Mouse (Mus musculus): ENCODE results near the gene Nfe2l2. TPM values are rescaled to one million over a fixed set of nuclear protein-coding genes. Genes with fewer than 3 reads are reported as not detected.
A peak's percentile ranks its signal among the peaks of the same experiment; 100 is the strongest.
"Not testable (repeated sequence)": the region's sequence is repeated elsewhere in the genome, so short reads cannot be mapped to it uniquely, and the experiment has no call there.

Gene Nfe2l2
- polyA plus RNA-seq, 1 experiment from 2014 or later: 69.6 TPM

- Histone ChIP-seq H3K4me1 (replicated peaks; ENCODE audit: control insufficient read depth, insufficient read depth, low read length) (peaks cover 36% of the 10 kb centered on the region), H3K9ac (ENCODE audit: low read depth, low read length) (no peak overlapping the region), H3K4me3 (ENCODE audit: low read depth, low read length) (no peak overlapping the region), H3K4me2 (peak overlapping the region; percentile 17; the same call in 1 of the 2 replicates), H3K27me3 (replicated peaks; ENCODE audit: control insufficient read depth, insufficient read depth, low read length) (no peaks in the 10 kb centered on the region), H3K36me3 (ENCODE audit: control insufficient read depth, insufficient read depth, low read length) (no peaks in the 10 kb centered on the region), H3K9me3 (ENCODE audit: control insufficient read depth, low read length) (no peaks in the 10 kb centered on the region), H3K27ac (ENCODE audit: low read depth, low read length) (no peak overlapping the region)
- ATAC-seq (replicated peaks; ENCODE audit: low FRiP score) (no peak), DNase-seq (ENCODE audit: low spot score) (no peak)
- WGBS: 63% methylated on average over 9 of the region's 9 CpGs
Measured at GRCm38 (mm10) chr2:75695676-75696350, 8.6 kb downstream of the Nfe2l2 start.

GRCm38 (mm10) chr2:75694926-75695325, 9.5 kb downstream of the Nfe2l2 start:
- H3K27ac ChIP-seq (ENCODE audit: low read depth, low read length); H3K4me2 ChIP-seq; H3K27me3 ChIP-seq (replicated peaks; ENCODE audit: control insufficient read depth, insufficient read depth, low read length); ATAC-seq (replicated peaks; ENCODE audit: low FRiP score); H3K9me3 ChIP-seq (ENCODE audit: control insufficient read depth, low read length); H3K36me3 ChIP-seq (ENCODE audit: control insufficient read depth, insufficient read depth, low read length); H3K4me3 ChIP-seq (ENCODE audit: low read depth, low read length); H3K9ac ChIP-seq (ENCODE audit: low read depth, low read length); DNase-seq (ENCODE audit: low spot score): not testable (repeated sequence)
- WGBS: 88% methylated on average over 3 of the region's 3 CpGs
- peaks cover 34% of the 10 kb centered on the region for H3K4me1 ChIP-seq (replicated peaks; ENCODE audit: control insufficient read depth, insufficient read depth, low read length)

GRCm38 (mm10) chr2:75692369-75692768, 12.1 kb downstream of the Nfe2l2 start:
- Histone ChIP-seq H3K4me1 (replicated peaks; ENCODE audit: control insufficient read depth, insufficient read depth, low read length) (peaks cover 28% of the 10 kb centered on the region), H3K4me3 (ENCODE audit: low read depth, low read length) (no peak overlapping the region), H3K27me3 (replicated peaks; ENCODE audit: control insufficient read depth, insufficient read depth, low read length) (no peaks in the 10 kb centered on the region), H3K4me2 (no peak overlapping the region), H3K36me3 (ENCODE audit: control insufficient read depth, insufficient read depth, low read length) (no peaks in the 10 kb centered on the region), H3K27ac (ENCODE audit: low read depth, low read length) (no peak overlapping the region), H3K9me3 (ENCODE audit: control insufficient read depth, low read length) (no peaks in the 10 kb centered on the region), H3K9ac (ENCODE audit: low read depth, low read length) (no peak overlapping the region)
- DNase-seq (ENCODE audit: low spot score) (no peak), ATAC-seq (replicated peaks; ENCODE audit: low FRiP score) (no peak)
- WGBS: 91% methylated on average over 6 of the region's 6 CpGs

- Histone ChIP-seq H3K36me3 (ENCODE audit: control insufficient read depth, insufficient read depth, low read length) (no peaks in the 10 kb centered on the region), H3K4me1 (replicated peaks; ENCODE audit: control insufficient read depth, insufficient read depth, low read length) (peaks cover 24% of the 10 kb centered on the region), H3K9ac (ENCODE audit: low read depth, low read length) (no peak overlapping the region), H3K4me2 (no peak overlapping the region), H3K4me3 (ENCODE audit: low read depth, low read length) (no peak overlapping the region), H3K9me3 (ENCODE audit: control insufficient read depth, low read length) (no peaks in the 10 kb centered on the region), H3K27ac (ENCODE audit: low read depth, low read length) (no peak overlapping the region), H3K27me3 (replicated peaks; ENCODE audit: control insufficient read depth, insufficient read depth, low read length) (no peaks in the 10 kb centered on the region)
- DNase-seq (ENCODE audit: low spot score) (no peak), ATAC-seq (replicated peaks; ENCODE audit: low FRiP score) (no peak)
- WGBS: 88% methylated on average over 8 of the region's 8 CpGs
Measured at GRCm38 (mm10) chr2:75691316-75691715, 13.1 kb downstream of the Nfe2l2 start.

- Histone ChIP-seq H3K27me3 (replicated peaks; ENCODE audit: control insufficient read depth, insufficient read depth, low read length) (no peaks in the 10 kb centered on the region), H3K4me2 (no peak overlapping the region), H3K4me1 (replicated peaks; ENCODE audit: control insufficient read depth, insufficient read depth, low read length) (peaks cover 22% of the 10 kb centered on the region), H3K36me3 (ENCODE audit: control insufficient read depth, insufficient read depth, low read length) (no peaks in the 10 kb centered on the region), H3K27ac (ENCODE audit: low read depth, low read length) (no peak overlapping the region), H3K9ac (ENCODE audit: low read depth, low read length) (no peak overlapping the region), H3K4me3 (ENCODE audit: low read depth, low read length) (no peak overlapping the region), H3K9me3 (ENCODE audit: control insufficient read depth, low read length) (no peaks in the 10 kb centered on the region)
- no peak for DNase-seq (ENCODE audit: low spot score)
- no peak for ATAC-seq (replicated peaks; ENCODE audit: low FRiP score)
- WGBS: 83% methylated on average over 4 of the region's 4 CpGs
Measured at GRCm38 (mm10) chr2:75690656-75691055, 13.8 kb downstream of the Nfe2l2 start.

GRCm38 (mm10) chr2:75689482-75690158, 14.8 kb downstream of the Nfe2l2 start:
- H3K36me3 ChIP-seq (ENCODE audit: control insufficient read depth, insufficient read depth, low read length): no peaks in the 10 kb centered on the region
- H3K4me2 ChIP-seq: no peak overlapping the region
- DNase-seq (ENCODE audit: low spot score): no peak
- WGBS: 89% methylated on average over 10 of the region's 10 CpGs
- H3K9ac ChIP-seq (ENCODE audit: low read depth, low read length): no peak overlapping the region
- no peaks in the 10 kb centered on the region for H3K27me3 ChIP-seq (replicated peaks; ENCODE audit: control insufficient read depth, insufficient read depth, low read length)
- no peak for ATAC-seq (replicated peaks; ENCODE audit: low FRiP score)
- H3K4me3 ChIP-seq (ENCODE audit: low read depth, low read length): no peak overlapping the region
- no peak overlapping the region for H3K27ac ChIP-seq (ENCODE audit: low read depth, low read length)
- no peaks in the 10 kb centered on the region for H3K9me3 ChIP-seq (ENCODE audit: control insufficient read depth, low read length)
- peaks cover 25% of the 10 kb centered on the region for H3K4me1 ChIP-seq (replicated peaks; ENCODE audit: control insufficient read depth, insufficient read depth, low read length)

GRCm38 (mm10) chr2:75688901-75689300, 15.5 kb downstream of the Nfe2l2 start:
- no peaks in the 10 kb centered on the region for H3K9me3 ChIP-seq (ENCODE audit: control insufficient read depth, low read length)

GRCm38 (mm10) chr2:75687040-75687749, 17.2 kb downstream of the Nfe2l2 start:
- no peak overlapping the region for H3K4me2 ChIP-seq
- H3K27ac ChIP-seq (ENCODE audit: low read depth, low read length): no peak overlapping the region
- H3K4me3 ChIP-seq (ENCODE audit: low read depth, low read length): no peak overlapping the region
- no peaks in the 10 kb centered on the region for H3K27me3 ChIP-seq (replicated peaks; ENCODE audit: control insufficient read depth, insufficient read depth, low read length)
- no peaks in the 10 kb centered on the region for H3K9me3 ChIP-seq (ENCODE audit: control insufficient read depth, low read length)
- no peaks in the 10 kb centered on the region for H3K36me3 ChIP-seq (ENCODE audit: control insufficient read depth, insufficient read depth, low read length)
- peaks cover 38% of the 10 kb centered on the region for H3K4me1 ChIP-seq (replicated peaks; ENCODE audit: control insufficient read depth, insufficient read depth, low read length)
- DNase-seq (ENCODE audit: low spot score): no peak
- WGBS: 87% methylated on average over 10 of the region's 10 CpGs
- H3K9ac ChIP-seq (ENCODE audit: low read depth, low read length): no peak overlapping the region
- no peak for ATAC-seq (replicated peaks; ENCODE audit: low FRiP score)

More at GRCm38 (mm10) chr2:75688901-75689300, 15.5 kb downstream of the Nfe2l2 start:
- H3K4me2 ChIP-seq: no peak overlapping the region
- DNase-seq (ENCODE audit: low spot score) (no peak), ATAC-seq (replicated peaks; ENCODE audit: low FRiP score) (no peak)
- H3K27me3 ChIP-seq (replicated peaks; ENCODE audit: control insufficient read depth, insufficient read depth, low read length): no peaks in the 10 kb centered on the region
- H3K9ac ChIP-seq (ENCODE audit: low read depth, low read length): no peak overlapping the region
- H3K4me3 ChIP-seq (ENCODE audit: low read depth, low read length): no peak overlapping the region
- H3K36me3 ChIP-seq (ENCODE audit: control insufficient read depth, insufficient read depth, low read length): no peaks in the 10 kb centered on the region
- H3K4me1 ChIP-seq (replicated peaks; ENCODE audit: control insufficient read depth, insufficient read depth, low read length): peaks cover 32% of the 10 kb centered on the region
- H3K27ac ChIP-seq (ENCODE audit: low read depth, low read length): no peak overlapping the region
- 80% methylated on average over 1 of the region's 1 CpGs for WGBS

Data from liver, embryonic 11.5 days (tissue).